Mouse (Mus musculus) embryonic facial prominence, embryonic 10.5 days (tissue): ENCODE measurements around the gene Ada. TPM values are rescaled to one million over a fixed set of nuclear protein-coding genes. Genes with fewer than 3 reads are reported as not detected.
"Not testable (repeated sequence)": the region's sequence is repeated elsewhere in the genome, so short reads cannot be mapped to it uniquely, and the experiment has no call there.

ENCODE experiments used
- DNase-seq: peaks from one replicate; pipeline ENCODE4 v3.0.0-alpha.2; 2017; ENCODE audit warnings: low spot score
- H3K27ac ChIP-seq: fragments of 300-500 bp; sonication (generic); replicated peaks from 2 replicates; pipeline ENCODE4 v1.5.1; 2016; ENCODE audit warnings: mild to moderate bottlenecking
- H3K27me3 ChIP-seq: fragments of 300-500 bp; sonication (generic); replicated peaks from 2 replicates; pipeline ENCODE4 v1.6.1; 2016; ENCODE audit warnings: low read depth, mild to moderate bottlenecking; ENCODE audit not compliant: poor library complexity, severe bottlenecking
- H3K36me3 ChIP-seq: fragments of 300-500 bp; sonication (generic); replicated peaks from 2 replicates; pipeline ENCODE4 v1.6.1; 2016; ENCODE audit warnings: mild to moderate bottlenecking, moderate library complexity
- H3K4me1 ChIP-seq: fragments of 300-500 bp; sonication (generic); 2 replicates; pipeline ENCODE4 v1.6.1; 2016
- H3K4me3 ChIP-seq: fragments of 300-500 bp; sonication (generic); 2 replicates; pipeline ENCODE4 v1.5.1; 2016; ENCODE audit warnings: mild to moderate bottlenecking, moderate library complexity
- H3K9me3 ChIP-seq: fragments of 300-500 bp; sonication (generic); 2 replicates; pipeline ENCODE4 v1.6.1; 2016; ENCODE audit warnings: mild to moderate bottlenecking
- WGBS: fragments of 180-500 bp; shearing (Covaris S2); methylation state at CpG from one replicate; pipeline ENCODE4 v1.1.7; 2016; 5-methylcytosine and 5-hydroxymethylcytosine counted together
- polyA plus RNA-seq: library from polyadenylated mRNA; unstranded; fragments of >200 nt; fragmentation: Nextera tagmentation; extraction: Ambion mirVana; gene quantifications from 2 replicates; pipeline ENCODE4 v1.2.1, GENCODE M21; 2016

Ada gene
- polyA plus RNA-seq, 1 experiment from 2014 or later = 9.7 TPM

DNA sequence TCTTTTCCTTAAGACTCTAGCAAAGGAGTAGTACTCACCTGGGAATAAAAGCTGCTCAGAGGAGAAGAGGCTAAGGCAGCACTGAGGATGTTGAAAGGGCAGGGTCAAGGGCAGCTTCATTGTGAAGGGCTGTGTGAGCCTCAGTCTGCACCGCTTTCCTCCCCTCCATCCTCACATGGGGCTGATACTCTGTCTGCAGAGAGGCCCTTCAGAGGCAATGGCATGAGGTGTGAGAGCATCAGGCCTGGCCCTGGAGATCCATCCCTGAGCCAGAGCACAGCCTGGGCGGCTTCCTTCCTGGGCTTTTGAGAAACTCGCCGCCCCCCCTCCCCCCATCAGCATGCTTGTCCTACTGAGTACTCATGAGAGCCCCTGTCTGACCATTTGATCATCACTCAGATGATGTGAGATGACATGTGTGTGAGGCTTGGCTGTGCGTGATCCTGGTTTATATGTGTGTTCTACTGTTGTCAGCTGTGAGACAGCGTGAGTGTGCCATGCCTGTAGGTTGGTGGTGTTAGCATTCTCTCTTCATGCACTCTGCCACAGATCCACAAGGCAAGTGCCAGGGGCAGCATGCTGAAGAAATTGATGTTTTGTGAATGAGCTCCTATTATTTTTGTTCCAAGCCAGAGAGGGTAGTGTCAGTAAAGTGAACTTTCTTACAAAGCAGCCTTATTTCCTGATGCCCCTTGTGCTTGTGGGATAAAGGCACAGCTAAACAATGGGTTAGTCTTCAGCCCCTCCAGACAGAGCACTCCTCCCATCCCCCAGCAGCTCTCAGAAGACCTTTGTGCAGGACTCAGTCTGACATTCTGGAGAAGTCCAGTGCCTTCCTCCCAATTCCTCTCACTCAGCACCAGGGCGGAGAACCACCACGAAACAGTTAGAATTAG lies 59.4 kb downstream of the Ada start:
- DNase-seq = no peak
- H3K36me3 ChIP-seq = 0 out of 2 replicates have a peak, but pooled peaks cover 2% of the 10 kb centered on the region
- no peaks in the 10 kb centered on the region for H3K9me3 ChIP-seq
- no peaks in the 10 kb centered on the region for H3K27me3 ChIP-seq
- peak overlapping the region; percentile 72 for H3K27ac ChIP-seq
- H3K4me3 ChIP-seq = no peak overlapping the region
- peaks cover 39% of the 10 kb centered on the region for H3K4me1 ChIP-seq
- 61% methylated on average over 8 of the region's 8 CpGs for WGBS

DNA sequence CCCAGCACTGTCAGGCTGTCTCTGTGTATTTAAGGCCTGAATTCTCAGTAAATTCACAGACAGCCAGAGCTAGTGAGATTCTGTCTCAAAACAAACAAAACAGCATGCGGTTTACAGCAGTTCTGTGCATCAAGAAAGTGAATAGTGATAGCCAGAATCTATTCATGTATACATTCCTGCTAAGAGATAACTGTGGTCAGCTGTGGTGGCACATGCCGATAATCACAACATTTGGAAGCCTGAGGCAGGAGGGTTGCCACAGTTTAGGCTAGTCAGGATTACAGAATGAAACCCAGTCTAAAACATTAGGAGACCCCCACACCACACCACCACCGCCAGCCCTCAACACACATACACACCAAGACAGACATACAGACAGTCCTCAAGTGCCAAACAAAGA lies 60.3 kb downstream of the Ada start:
- H3K4me1 ChIP-seq = peaks cover 42% of the 10 kb centered on the region
- no peak for DNase-seq

DNA sequence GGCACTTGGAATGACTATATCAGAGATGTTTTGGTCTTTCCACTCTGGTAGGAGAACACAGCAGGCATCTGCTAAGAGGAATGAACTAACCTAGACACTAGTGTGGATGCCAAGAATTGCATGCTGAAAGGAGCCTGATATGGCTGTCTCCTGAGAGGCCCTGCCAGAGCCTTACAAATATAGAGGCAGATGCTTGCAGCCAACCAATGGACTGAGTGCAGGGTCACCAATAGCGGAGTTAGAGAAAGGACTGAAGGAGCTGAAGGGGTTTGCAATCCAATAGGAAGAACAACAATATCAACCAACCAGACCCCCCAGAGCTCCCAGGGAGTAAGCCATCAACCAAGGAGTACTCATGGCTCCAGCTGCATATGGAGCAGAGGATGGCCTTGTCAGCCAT lies 61.7 kb downstream of the Ada start:
- H3K27ac ChIP-seq, H3K36me3 ChIP-seq, DNase-seq, H3K4me3 ChIP-seq, H3K27me3 ChIP-seq, H3K9me3 ChIP-seq: not testable (repeated sequence)
- peaks cover 35% of the 10 kb centered on the region for H3K4me1 ChIP-seq
- WGBS = 97% methylated on average over 1 of the region's 1 CpGs

More for the DNA sequence above, 60.3 kb downstream of the Ada start:
- Histone ChIP-seq H3K4me3 (no peak overlapping the region), H3K27ac (0 out of 2 replicates have a peak overlapping the region, but pooled peaks have one; percentile 72), H3K36me3 (0 out of 2 replicates have a peak, but pooled peaks cover 2% of the 10 kb centered on the region), H3K9me3 (no peaks in the 10 kb centered on the region), H3K27me3 (no peaks in the 10 kb centered on the region)
- WGBS = 89% methylated on average over 3 of the region's 3 CpGs

DNA sequence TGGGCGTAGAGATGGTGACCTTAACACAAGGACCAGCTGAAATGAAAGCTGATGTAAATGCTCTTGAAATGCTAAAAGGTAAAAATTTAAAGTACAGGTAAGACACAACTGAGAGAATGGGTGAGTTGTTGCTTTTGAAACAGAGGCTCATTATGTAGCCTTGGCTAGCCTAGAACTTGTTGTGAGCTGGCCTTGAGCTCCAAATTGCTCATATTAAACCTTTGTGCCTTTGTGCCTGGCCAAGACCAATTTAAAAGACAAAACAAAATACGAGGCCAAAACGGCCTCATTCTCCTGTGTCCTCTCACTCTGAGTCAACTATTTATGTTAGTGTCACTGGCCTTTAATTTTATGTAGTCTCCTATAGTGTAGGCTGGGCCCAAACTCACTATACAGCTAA lies 63.2 kb downstream of the Ada start:
- WGBS = 86% methylated on average over 3 of the region's 3 CpGs
- no peaks in the 10 kb centered on the region for H3K9me3 ChIP-seq

DNA sequence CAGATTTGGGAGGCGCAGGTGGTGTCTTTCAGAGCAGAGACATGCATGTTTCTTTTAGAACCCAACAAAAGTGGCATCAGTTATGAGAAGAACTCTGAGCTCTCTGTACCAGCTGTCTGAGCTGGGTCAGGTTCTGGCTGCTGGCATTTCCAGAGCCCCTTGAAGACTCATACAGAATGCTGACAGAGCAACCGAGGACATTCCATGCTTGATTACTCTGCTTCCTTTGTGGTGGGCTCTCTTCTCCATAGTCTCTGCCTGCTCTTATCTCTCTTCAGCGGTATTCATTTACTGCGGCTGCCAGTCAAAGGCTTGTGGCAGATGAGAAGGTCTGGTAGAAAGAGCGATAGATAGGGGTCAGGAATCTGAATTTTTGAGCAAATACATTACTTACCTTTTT lies 63.8 kb downstream of the Ada start:
- no peaks in the 10 kb centered on the region for H3K27me3 ChIP-seq
- WGBS = 90% methylated on average over 5 of the region's 5 CpGs
- DNase-seq = no peak
- peaks cover 30% of the 10 kb centered on the region for H3K4me1 ChIP-seq
- H3K4me3 ChIP-seq = no peak overlapping the region
- no peak overlapping the region for H3K27ac ChIP-seq
- H3K36me3 ChIP-seq = no peaks in the 10 kb centered on the region
- no peaks in the 10 kb centered on the region for H3K9me3 ChIP-seq

More for the DNA sequence above, 63.2 kb downstream of the Ada start:
- H3K4me3 ChIP-seq = no peak overlapping the region
- 0 out of 2 replicates have a peak, but pooled peaks cover 2% of the 10 kb centered on the region for H3K36me3 ChIP-seq
- H3K4me1 ChIP-seq = peaks cover 33% of the 10 kb centered on the region
- no peak overlapping the region for H3K27ac ChIP-seq
- no peaks in the 10 kb centered on the region for H3K27me3 ChIP-seq
- no peak for DNase-seq

DNA sequence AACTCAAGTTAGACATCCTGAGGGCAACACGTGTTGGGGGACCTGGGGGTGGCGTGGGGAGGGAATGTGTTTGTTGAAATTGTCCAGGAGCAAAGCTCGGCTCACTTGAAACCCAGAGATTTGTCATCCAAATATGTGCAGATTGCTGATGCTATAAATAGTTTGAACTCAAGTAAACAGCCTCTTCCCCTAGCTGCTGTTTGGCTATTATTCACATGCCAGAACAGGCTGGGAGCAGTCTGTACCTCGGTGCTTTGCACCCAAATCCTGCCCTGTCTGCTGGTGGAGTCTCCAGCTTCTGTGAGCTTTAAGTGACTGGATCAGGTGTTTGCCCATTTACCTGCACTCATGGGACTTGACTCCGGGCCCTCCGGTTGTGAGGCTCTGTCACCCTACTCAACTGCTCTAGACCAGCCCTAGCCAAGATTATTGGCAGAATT lies 64.3 kb downstream of the Ada start:
- Histone ChIP-seq H3K9me3 (no peaks in the 10 kb centered on the region), H3K4me1 (peaks cover 25% of the 10 kb centered on the region), H3K27me3 (no peaks in the 10 kb centered on the region), H3K36me3 (no peaks in the 10 kb centered on the region), H3K4me3 (no peak overlapping the region), H3K27ac (no peak overlapping the region)
- WGBS = 82% methylated on average over 6 of the region's 6 CpGs
- DNase-seq = no peak

DNA sequence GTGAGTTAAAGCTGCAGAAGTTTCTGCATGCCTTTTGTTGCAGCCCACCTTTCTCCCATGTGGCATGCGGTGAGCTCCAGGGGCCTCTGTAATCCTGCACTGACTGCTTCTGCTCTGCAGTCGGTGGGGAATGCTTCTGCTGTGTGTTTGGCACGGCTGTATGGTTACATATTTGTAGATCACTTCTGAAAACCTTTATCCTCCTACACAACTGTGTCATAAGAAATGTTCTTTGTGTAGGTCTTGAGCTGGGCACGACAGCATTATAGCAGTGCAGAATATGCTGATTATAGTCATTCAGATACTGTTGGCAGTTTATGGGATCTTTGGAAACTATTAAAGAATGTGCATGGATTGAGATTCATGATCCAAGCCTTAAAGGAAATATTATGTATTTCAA lies 64.8 kb downstream of the Ada start:
- Histone ChIP-seq H3K4me1 (peaks cover 20% of the 10 kb centered on the region), H3K27ac (0 out of 2 replicates have a peak overlapping the region, but pooled peaks have one; percentile 2), H3K4me3 (no peak overlapping the region), H3K27me3 (no peaks in the 10 kb centered on the region), H3K9me3 (no peaks in the 10 kb centered on the region), H3K36me3 (no peaks in the 10 kb centered on the region)
- DNase-seq = no peak
- 74% methylated on average over 4 of the region's 4 CpGs for WGBS

DNA sequence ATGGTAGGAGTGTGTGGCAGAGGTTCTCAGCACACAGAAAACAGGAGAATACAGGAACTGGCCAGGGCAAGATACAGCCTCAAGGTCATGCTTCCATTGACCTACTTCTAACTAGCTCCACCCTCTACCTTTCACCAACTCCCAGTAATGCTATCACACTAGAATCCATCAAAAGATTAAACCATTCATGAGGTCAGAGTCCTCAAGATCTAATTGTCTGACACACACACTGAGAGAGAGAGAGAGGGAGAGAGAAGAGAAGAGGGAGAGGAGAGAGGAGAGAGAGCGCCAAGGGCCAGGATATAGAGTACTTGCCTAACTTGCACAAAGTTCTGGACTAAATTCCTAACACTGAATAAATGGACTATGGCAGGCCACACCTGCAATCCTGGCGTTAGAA lies 67.7 kb downstream of the Ada start:
- Histone ChIP-seq H3K36me3 (no peaks in the 10 kb centered on the region), H3K4me3 (no peak overlapping the region), H3K27me3 (no peaks in the 10 kb centered on the region), H3K27ac (no peak overlapping the region), H3K9me3 (no peaks in the 10 kb centered on the region), H3K4me1 (peaks cover 14% of the 10 kb centered on the region)
- DNase-seq = no peak
- WGBS = 94% methylated on average over 2 of the region's 2 CpGs

DNA sequence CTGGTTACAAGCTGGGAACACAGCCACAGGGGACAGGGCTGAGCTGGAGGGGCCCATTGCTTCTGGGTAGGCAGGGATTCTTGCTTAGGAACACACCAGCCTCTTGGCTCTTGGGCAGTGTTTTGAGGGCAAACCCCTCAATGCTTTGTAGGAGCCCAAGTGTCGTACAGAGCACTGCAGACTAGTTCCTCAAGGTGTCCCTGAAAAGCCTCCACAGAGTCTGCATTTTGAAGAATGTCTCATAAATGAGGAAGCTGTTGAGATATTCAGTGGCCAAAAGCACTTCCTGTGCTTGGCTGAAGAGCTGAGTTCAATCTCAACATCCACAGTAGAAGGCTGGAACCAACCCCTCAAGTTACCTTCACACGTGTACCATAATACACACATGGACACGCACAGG lies 73.3 kb downstream of the Ada start:
- Histone ChIP-seq H3K9me3 (no peaks in the 10 kb centered on the region), H3K27me3 (no peaks in the 10 kb centered on the region), H3K36me3 (peaks cover 2% of the 10 kb centered on the region; the same call in 1 of the 2 replicates), H3K27ac (no peak overlapping the region), H3K4me3 (no peak overlapping the region), H3K4me1 (peaks cover 19% of the 10 kb centered on the region)
- DNase-seq = no peak
- whole genome bisulfite sequencing = 98% methylated on average over 3 of the region's 3 CpGs

Other genes with a start within 250 kb of the Ada start
- gene Hnf4a, start 243.4 kb downstream of the Ada start, polyA plus RNA-seq = not detected in 2 replicates
- gene Ttpal, start 147.9 kb downstream of the Ada start, polyA plus RNA-seq = 31.3 and 33.4 TPM in 2 replicates
- 21.9 and 22.1 TPM in 2 replicates for gene Serinc3, start 105.1 kb downstream of the Ada start, polyA plus RNA-seq
- 189 and 194 TPM in 2 replicates for gene Pkig, start 91.9 kb downstream of the Ada start, polyA plus RNA-seq
- gene Ccn5, start 70.6 kb upstream of the Ada start, polyA plus RNA-seq = 0.09 and 0.25 TPM in 2 replicates
- not detected in 2 replicates for gene Kcnk15, start 103.4 kb upstream of the Ada start, polyA plus RNA-seq
- 0.31 and 0.65 TPM in 2 replicates for gene Rims4, start 168.4 kb upstream of the Ada start, polyA plus RNA-seq
- gene Ywhab, start 244.7 kb upstream of the Ada start, polyA plus RNA-seq = 326 and 327 TPM in 2 replicates